Mouse (Mus musculus): ENCODE data around the gene Inava. TPM values are rescaled to one million over a fixed set of nuclear protein-coding genes. Genes with fewer than 3 reads are reported as not detected.

Inava gene
- polyA plus RNA-seq, 1 experiment from 2014 or later, result 1.4 TPM

Other genes starting within 250 kb of the Inava start
- gene Igfn1, start 227.9 kb downstream of the Inava start, polyA plus RNA-seq (2015; fragmentation: Nextera tagmentation; extraction: Ambion mirVana), result not detected in 2 replicates
- 123 and 138 TPM in 2 replicates for gene Tmem9, start 226.1 kb downstream of the Inava start, polyA plus RNA-seq (2015; fragmentation: Nextera tagmentation; extraction: Ambion mirVana)
- gene Ascl5, start 183.5 kb downstream of the Inava start, polyA plus RNA-seq (2015; fragmentation: Nextera tagmentation; extraction: Ambion mirVana), result not detected in 2 replicates
- gene Cacna1s, start 181.5 kb downstream of the Inava start, polyA plus RNA-seq (2015; fragmentation: Nextera tagmentation; extraction: Ambion mirVana), result 0.19 and 0.45 TPM in 2 replicates
- 1.5 and 1.7 TPM in 2 replicates for gene Kif21b, start 102.9 kb downstream of the Inava start, polyA plus RNA-seq (2015; fragmentation: Nextera tagmentation; extraction: Ambion mirVana)
- gene Mroh3, start 21.4 kb downstream of the Inava start, polyA plus RNA-seq (2015; fragmentation: Nextera tagmentation; extraction: Ambion mirVana), result not detected in 2 replicates
- gene Gpr25, start 26.6 kb upstream of the Inava start, polyA plus RNA-seq (2015; fragmentation: Nextera tagmentation; extraction: Ambion mirVana), result not detected in 2 replicates
- 5.9 and 6.1 TPM in 2 replicates for gene Camsap2, start 111.8 kb upstream of the Inava start, polyA plus RNA-seq (2015; fragmentation: Nextera tagmentation; extraction: Ambion mirVana)
- 12.0 and 13.0 TPM in 2 replicates for gene Ddx59, start 181.0 kb upstream of the Inava start, polyA plus RNA-seq (2015; fragmentation: Nextera tagmentation; extraction: Ambion mirVana)
- 2.6 and 5.0 TPM in 2 replicates for gene Kif14, start 232.1 kb upstream of the Inava start, polyA plus RNA-seq (2015; fragmentation: Nextera tagmentation; extraction: Ambion mirVana)